Mouse (Mus musculus): ENCODE results near the gene Icam4. TPM values are rescaled to one million over a fixed set of nuclear protein-coding genes. Genes with fewer than 3 reads are reported as not detected.

Icam4 gene
- polyA plus RNA-seq, 1 experiment from 2014 or later = 231 TPM

GRCm38 (mm10) chr9:21028560-21029110 lies 538 bp upstream of the Icam4 start:
- Histone ChIP-seq H3K4me2 (peak overlapping the region; percentile 99), H3K9ac (peak overlapping the region; percentile 86), H3K4me3 (peak overlapping the region; percentile 74)

GRCm38 (mm10) chr9:21030055-21030600 lies 955 bp downstream of the Icam4 start:
- Histone ChIP-seq H3K27me3 (replicated peaks) (peaks cover 40% of the 10 kb centered on the region), H3K4me2 (peak overlapping the region; percentile 99), H3K36me3 (peaks cover 25% of the 10 kb centered on the region), H3K4me1 (peaks cover 88% of the 10 kb centered on the region), H3K9ac (peak overlapping the region; percentile 86), H3K27ac (peak overlapping the region; percentile 99), H3K9me3 (replicated peaks) (no peaks in the 10 kb centered on the region), H3K4me3 (peak overlapping the region; percentile 74)
- ATAC-seq = no peak
- WGBS (ENCODE audit: insufficient replicate concordance) = 12% methylated on average over 22 of the region's 22 CpGs

More at GRCm38 (mm10) chr9:21028560-21029110, 538 bp upstream of the Icam4 start:
- peaks cover 25% of the 10 kb centered on the region for H3K27me3 ChIP-seq (replicated peaks)
- H3K9me3 ChIP-seq (replicated peaks) = no peaks in the 10 kb centered on the region
- H3K27ac ChIP-seq = peak overlapping the region; percentile 99
- no peak for ATAC-seq
- peaks cover 76% of the 10 kb centered on the region for H3K4me1 ChIP-seq
- peaks cover 25% of the 10 kb centered on the region for H3K36me3 ChIP-seq
- 50% methylated on average over 6 of the region's 6 CpGs for WGBS (ENCODE audit: insufficient replicate concordance)

GRCm38 (mm10) chr9:21030781-21031250 lies 1.6 kb downstream of the Icam4 start:
- Histone ChIP-seq H3K9ac (peak overlapping the region; percentile 86), H3K4me3 (peak overlapping the region; percentile 74), H3K4me1 (peaks cover 90% of the 10 kb centered on the region), H3K27ac (peak overlapping the region; percentile 99), H3K27me3 (replicated peaks) (peaks cover 43% of the 10 kb centered on the region), H3K36me3 (peaks cover 18% of the 10 kb centered on the region), H3K4me2 (peak overlapping the region; percentile 99), H3K9me3 (replicated peaks) (no peaks in the 10 kb centered on the region)
- under 1% methylated on average over 13 of the region's 13 CpGs for WGBS (ENCODE audit: insufficient replicate concordance)
- peak; percentile 66 for ATAC-seq

DNA sequence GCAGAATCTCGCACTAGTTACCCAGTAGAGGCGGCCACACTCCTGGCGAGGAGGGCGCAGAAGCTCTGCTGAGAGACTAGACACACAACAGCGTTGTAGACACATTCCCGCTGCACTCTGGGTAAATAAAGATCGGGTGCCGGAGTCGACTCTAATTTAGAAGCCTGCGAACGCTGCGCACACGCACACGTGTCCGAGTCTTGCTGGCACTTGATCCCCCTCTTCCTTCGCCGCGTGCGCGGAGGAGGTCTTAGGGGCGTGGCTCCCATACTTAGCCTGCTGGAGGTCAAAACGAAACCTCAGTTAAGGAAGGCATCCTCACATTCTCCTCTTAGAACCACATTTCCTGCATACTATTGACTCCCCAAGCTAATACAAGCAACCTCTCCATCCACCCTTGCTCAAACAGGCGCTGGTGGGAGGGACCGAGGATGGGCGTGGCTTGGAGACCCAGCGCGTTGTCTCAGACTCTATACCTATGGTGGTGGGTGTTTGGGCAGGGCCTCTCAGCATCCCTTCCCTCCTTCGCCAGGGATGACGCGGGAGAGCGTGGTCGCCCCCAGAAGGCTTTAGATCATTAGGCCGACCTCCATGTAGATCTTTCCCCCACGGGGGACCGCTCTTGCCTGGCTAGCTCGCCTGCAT lies 2.2 kb downstream of the Icam4 start:
- no peak for ATAC-seq

GRCm38 (mm10) chr9:21031896-21032351 lies 2.8 kb downstream of the Icam4 start, which contains the start of gene Icam5:
Gene Icam5 (plus strand): TSS chr9:21032073.
- H3K36me3 ChIP-seq = peaks cover 12% of the 10 kb centered on the region
- ATAC-seq = no peak
- WGBS (ENCODE audit: insufficient replicate concordance) = under 1% methylated on average over 35 of the region's 35 CpGs

More for the DNA sequence above, 2.2 kb downstream of the Icam4 start:
- WGBS (ENCODE audit: insufficient replicate concordance) = under 1% methylated on average over 36 of the region's 36 CpGs
- Histone ChIP-seq H3K4me2 (peak overlapping the region; percentile 99), H3K4me1 (peaks cover 90% of the 10 kb centered on the region), H3K27ac (peak overlapping the region; percentile 99), H3K4me3 (peak overlapping the region; percentile 74), H3K36me3 (peaks cover 15% of the 10 kb centered on the region), H3K9me3 (replicated peaks) (no peaks in the 10 kb centered on the region), H3K9ac (peak overlapping the region; percentile 70), H3K27me3 (replicated peaks) (peaks cover 49% of the 10 kb centered on the region)

DNA sequence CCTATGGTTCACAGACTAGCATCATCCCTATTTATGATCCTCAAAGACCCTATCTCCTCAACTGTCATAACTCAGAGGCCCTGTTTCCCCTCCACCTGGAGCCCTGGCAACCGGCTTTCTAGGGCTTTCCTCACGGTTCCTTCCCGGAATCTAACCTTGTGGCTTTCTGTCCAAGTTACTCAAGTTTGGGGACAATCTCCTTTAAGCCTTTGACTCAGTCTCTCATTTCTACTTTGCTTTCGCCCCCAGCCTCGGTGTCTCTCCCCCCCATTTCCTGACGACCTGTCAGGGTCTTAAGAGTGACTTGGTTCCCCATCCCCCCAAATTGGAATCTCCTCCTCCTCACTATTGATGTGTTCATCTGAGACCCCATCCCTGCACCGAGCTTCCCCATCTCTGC lies 3.3 kb downstream of the Icam4 start:
- Histone ChIP-seq H3K4me1 (peaks cover 90% of the 10 kb centered on the region), H3K9me3 (replicated peaks) (no peaks in the 10 kb centered on the region), H3K36me3 (peaks cover 7% of the 10 kb centered on the region; the same call in 1 of the 2 replicates), H3K4me2 (peak overlapping the region; percentile 99), H3K9ac (peak overlapping the region; percentile 70), H3K27ac (no peak overlapping the region), H3K4me3 (peak overlapping the region; percentile 74), H3K27me3 (replicated peaks) (peaks cover 60% of the 10 kb centered on the region)
- no peak for ATAC-seq
- WGBS (ENCODE audit: insufficient replicate concordance) = 3% methylated on average over 7 of the region's 7 CpGs

More at GRCm38 (mm10) chr9:21031896-21032351, 2.8 kb downstream of the Icam4 start, which contains the start of gene Icam5:
- Histone ChIP-seq H3K4me1 (peaks cover 90% of the 10 kb centered on the region), H3K4me2 (peak within 1 kb of the TSS; percentile 99), H3K9me3 (replicated peaks) (no peaks in the 10 kb centered on the region), H3K27ac (peak within 1 kb of the TSS; percentile 99), H3K4me3 (peak within 1 kb of the TSS; percentile 74), H3K9ac (peak within 1 kb of the TSS; percentile 70), H3K27me3 (replicated peaks) (peaks cover 54% of the 10 kb centered on the region)

GRCm38 (mm10) chr9:21033136-21033535 lies 4.0 kb downstream of the Icam4 start:
- Histone ChIP-seq H3K9me3 (replicated peaks) (no peaks in the 10 kb centered on the region), H3K9ac (peak overlapping the region; percentile 70), H3K36me3 (peaks cover under 1% of the 10 kb centered on the region; the same call in 1 of the 2 replicates), H3K4me1 (peaks cover 89% of the 10 kb centered on the region), H3K4me2 (peak overlapping the region; percentile 99), H3K27ac (no peak overlapping the region), H3K27me3 (replicated peaks) (peaks cover 66% of the 10 kb centered on the region), H3K4me3 (peak overlapping the region; percentile 74)
- peak; percentile 51 for ATAC-seq
- under 1% methylated on average over 34 of the region's 34 CpGs for WGBS (ENCODE audit: insufficient replicate concordance)

DNA sequence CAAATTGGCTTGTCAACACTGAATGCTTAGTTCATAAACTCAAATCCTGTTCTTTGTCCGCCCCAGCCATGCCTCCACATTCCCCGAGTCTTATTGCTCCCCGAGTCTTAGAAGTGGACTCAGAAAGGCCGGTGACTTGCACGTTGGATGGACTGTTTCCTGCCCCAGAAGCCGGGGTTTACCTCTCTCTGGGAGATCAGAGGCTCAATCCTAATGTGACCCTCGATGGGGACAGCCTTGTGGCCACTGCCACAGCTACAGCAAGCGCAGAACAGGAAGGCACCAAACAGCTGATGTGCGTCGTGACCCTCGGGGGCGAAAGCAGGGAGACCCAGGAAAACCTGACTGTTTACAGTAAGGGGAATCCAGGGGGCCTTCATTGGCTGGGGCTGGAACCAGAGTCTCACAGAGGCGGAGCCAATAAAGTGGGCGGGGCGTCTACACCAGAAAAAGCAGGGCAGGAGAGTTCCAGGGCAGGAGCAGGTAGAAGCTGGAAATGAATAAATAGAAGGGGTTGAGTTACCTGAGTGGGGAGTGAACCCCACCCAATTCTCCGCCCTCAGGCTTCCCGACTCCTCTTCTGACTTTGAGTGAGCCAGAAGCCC lies 5.4 kb downstream of the Icam4 start:
- ATAC-seq = no peak
- Histone ChIP-seq H3K27ac (no peak overlapping the region), H3K36me3 (no peaks in the 10 kb centered on the region), H3K4me1 (peaks cover 86% of the 10 kb centered on the region), H3K4me3 (0 out of 2 replicates have a peak overlapping the region, but pooled peaks have one; percentile 3), H3K4me2 (peak overlapping the region; percentile 20; the same call in 1 of the 2 replicates), H3K9me3 (replicated peaks) (no peaks in the 10 kb centered on the region), H3K9ac (no peak overlapping the region), H3K27me3 (replicated peaks) (peaks cover 81% of the 10 kb centered on the region)
- WGBS (ENCODE audit: insufficient replicate concordance) = 8% methylated on average over 17 of the region's 17 CpGs

- WGBS (ENCODE audit: insufficient replicate concordance) = 29% methylated on average over 9 of the region's 9 CpGs
- Histone ChIP-seq H3K9me3 (replicated peaks) (no peaks in the 10 kb centered on the region), H3K4me2 (no peak overlapping the region), H3K36me3 (no peaks in the 10 kb centered on the region), H3K27ac (no peak overlapping the region), H3K4me1 (peaks cover 88% of the 10 kb centered on the region), H3K27me3 (replicated peaks) (peaks cover 84% of the 10 kb centered on the region), H3K9ac (no peak overlapping the region), H3K4me3 (no peak overlapping the region)
- no peak for ATAC-seq
Observed at GRCm38 (mm10) chr9:21035586-21035985, 6.4 kb downstream of the Icam4 start.

- Histone ChIP-seq H3K4me3 (no peak overlapping the region), H3K9me3 (replicated peaks) (no peaks in the 10 kb centered on the region), H3K27me3 (replicated peaks) (peaks cover 84% of the 10 kb centered on the region), H3K4me1 (peaks cover 90% of the 10 kb centered on the region), H3K9ac (no peak overlapping the region), H3K36me3 (no peaks in the 10 kb centered on the region), H3K27ac (no peak overlapping the region), H3K4me2 (no peak overlapping the region; the same call in 1 of the 2 replicates)
- 9% methylated on average over 20 of the region's 20 CpGs for WGBS (ENCODE audit: insufficient replicate concordance)
- ATAC-seq = no peak
Observed at GRCm38 (mm10) chr9:21036161-21036560, 7.0 kb downstream of the Icam4 start.

DNA sequence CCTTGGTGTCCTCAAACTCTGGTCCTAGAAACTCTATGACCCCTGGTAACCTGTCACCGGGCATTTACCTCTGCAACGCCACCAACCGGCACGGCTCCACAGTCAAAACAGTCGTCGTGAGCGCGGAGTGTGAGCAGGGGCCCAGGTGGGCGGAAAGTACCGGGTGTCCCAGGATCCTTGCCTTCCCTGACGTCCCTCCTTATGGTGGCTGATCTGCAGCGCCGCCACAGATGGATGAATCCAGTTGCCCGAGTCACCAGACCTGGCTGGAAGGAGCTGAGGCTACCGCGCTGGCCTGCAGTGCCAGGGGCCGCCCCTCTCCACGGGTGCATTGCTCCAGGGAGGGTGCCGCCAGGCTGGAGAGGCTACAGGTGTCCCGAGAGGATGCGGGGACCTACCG lies 7.5 kb downstream of the Icam4 start:
- Histone ChIP-seq H3K4me3 (no peak overlapping the region), H3K9me3 (replicated peaks) (no peaks in the 10 kb centered on the region)

More for the DNA sequence above, 7.5 kb downstream of the Icam4 start:
- Histone ChIP-seq H3K27ac (no peak overlapping the region), H3K4me2 (peak overlapping the region; percentile 61; the same call in 1 of the 2 replicates), H3K9ac (no peak overlapping the region), H3K4me1 (peaks cover 90% of the 10 kb centered on the region), H3K27me3 (replicated peaks) (peaks cover 82% of the 10 kb centered on the region), H3K36me3 (no peaks in the 10 kb centered on the region)
- ATAC-seq = no peak
- WGBS (ENCODE audit: insufficient replicate concordance) = 8% methylated on average over 22 of the region's 22 CpGs
